8 mouse cellular contexts compared by ENCODE assay signal in the genomic region with DNA sequence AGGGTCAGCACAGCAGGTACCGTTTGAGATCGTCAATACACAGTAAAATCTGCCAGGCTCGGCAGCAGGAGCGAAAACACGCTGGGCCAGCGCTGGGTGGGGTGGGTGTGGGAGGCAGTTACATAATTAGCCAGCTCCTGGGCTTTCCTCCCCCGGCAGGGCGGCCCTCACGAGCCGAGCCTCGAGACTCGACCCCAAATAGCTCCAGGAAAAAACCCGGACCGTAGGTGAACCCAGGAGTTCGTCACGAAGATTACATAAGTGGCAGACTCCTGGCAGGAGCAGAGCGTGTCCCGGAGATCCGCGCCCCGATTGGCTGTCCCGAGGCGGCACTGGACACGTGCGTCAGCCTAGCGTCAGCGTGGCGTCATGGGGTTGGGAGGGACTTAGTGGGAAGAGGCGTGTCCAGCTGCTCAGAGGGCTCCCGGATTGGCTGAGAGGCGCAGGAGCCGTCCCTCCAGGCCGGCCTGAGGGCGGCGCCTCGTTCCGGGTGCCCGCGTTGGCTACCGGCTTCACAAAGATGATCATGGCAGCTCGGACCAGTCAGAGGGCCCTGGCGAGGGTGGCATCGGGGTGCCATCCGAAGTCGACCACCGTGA. TPM values are rescaled to one million over a fixed set of nuclear protein-coding genes. Genes with fewer than 3 reads are reported as not detected.
DNase-seq lines count a peak whose midpoint lies in the region; ATAC-seq and TF ChIP-seq lines count a peak whose summit lies in the region.

TSS of gene Coq10b (plus strand) at position 416 of the 599 bp plus-strand sequence.

- peak within 1 kb of the TSS; percentile 66 for H3K4me2 ChIP-seq in lung, postnatal 0 days (replicated peaks; ENCODE audit: low read depth, low read length)

- TF ChIP-seq EP300 in lung, postnatal 0 days (IDR thresholded peaks at IDR 0.05), result no peak; the same call in 1 of the 2 replicates

- TF ChIP-seq CTCF in lung, postnatal 0 days (IDR thresholded peaks at IDR 0.05), result peak; percentile 52

- peak; percentile 97 for ATAC-seq in frontal cortex, adult (ENCODE audit: low TSS enrichment)
- ATAC-seq in lung, postnatal 0 days, result peak; percentile 100

- peak within 1 kb of the TSS; percentile 61 for H3K9ac ChIP-seq in lung, postnatal 0 days (replicated peaks; ENCODE audit: low read depth)

- peaks cover 19% of the 10 kb centered on the region for H3K4me1 ChIP-seq in hindbrain, embryonic 10.5 days (replicated peaks)
- 0 out of 2 replicates have a peak, but pooled peaks cover 3% of the 10 kb centered on the region for H3K4me1 ChIP-seq in lung, postnatal 0 days (ENCODE audit: insufficient read depth, low read depth, low read length)

- peak within 1 kb of the TSS; percentile 91 for H3K27ac ChIP-seq in hindbrain, embryonic 10.5 days
- peak within 1 kb of the TSS; percentile 97 for H3K27ac ChIP-seq in lung, postnatal 0 days (ENCODE audit: low read length)

- H3K9me3 ChIP-seq in hindbrain, embryonic 10.5 days, result no peaks in the 10 kb centered on the region
- H3K9me3 ChIP-seq in lung, postnatal 0 days (ENCODE audit: low read length), result no peaks in the 10 kb centered on the region

- WGBS in hindbrain, embryonic 10.5 days, result under 1% methylated on average over 46 of the region's 46 CpGs
- WGBS in lung, postnatal 0 days, result under 1% methylated on average over 46 of the region's 46 CpGs

- peaks cover 5% of the 10 kb centered on the region; the same call in 1 of the 2 replicates for H3K27me3 ChIP-seq in hindbrain, embryonic 10.5 days (ENCODE audit: insufficient read depth, poor library complexity, severe bottlenecking)
- no peaks in the 10 kb centered on the region for H3K27me3 ChIP-seq in lung, postnatal 0 days (replicated peaks; ENCODE audit: insufficient read depth, low read length)

- H3K36me3 ChIP-seq in hindbrain, embryonic 10.5 days, result peaks cover 20% of the 10 kb centered on the region
- H3K36me3 ChIP-seq in lung, postnatal 0 days (ENCODE audit: insufficient read depth, low read length), result peaks cover 5% of the 10 kb centered on the region; the same call in 1 of the 2 replicates

- peak; percentile 96 for DNase-seq in MN1 (ENCODE audit: low spot score)
- peak; percentile 100 for DNase-seq in cerebellum, adult 9-10 months
- DNase-seq in hindbrain, embryonic 10.5 days (ENCODE audit: low spot score), result peak; percentile 99
- peak; percentile 99 for DNase-seq in layer of hippocampus, adult 9-11 months
- peak; percentile 99 for DNase-seq in lung, postnatal 0 days (ENCODE audit: low spot score)
- DNase-seq in ovary, postnatal 14 days (ENCODE audit: low spot score), result peak; percentile 99
- peak; percentile 98 for DNase-seq in thymus, postnatal 14 days

- peak within 1 kb of the TSS; percentile 87 for H3K4me3 ChIP-seq in hindbrain, embryonic 10.5 days
- H3K4me3 ChIP-seq in lung, postnatal 0 days (ENCODE audit: low read depth, low read length), result peak within 1 kb of the TSS; percentile 70

RNA-seq across cellular contexts. Expression of gene Coq10b, which starts in this region (rescaled TPM):
- polyA plus RNA-seq in hindbrain, embryonic 10.5 days (2016; fragmentation: Nextera tagmentation; extraction: Ambion mirVana), result 26.4 and 29.3 TPM in 2 replicates
- polyA plus RNA-seq in lung, postnatal 0 days (2015; fragmentation: Nextera tagmentation; extraction: Ambion mirVana), result 32.9 and 34.3 TPM in 2 replicates

Comparison
In these comparisons a context has a peak if more than half of its experiments do, and no peak if none do; other contexts are left out.
1. Peak in every context shown above with its lines: DNase-seq, ATAC-seq, H3K4me3 ChIP-seq and H3K27ac ChIP-seq.